Mouse (Mus musculus): Measurements from ENCODE around the gene Neurl1a.
"Not testable (repeated sequence)": the region's sequence is repeated elsewhere in the genome, so short reads cannot be mapped to it uniquely, and the experiment has no call there.

Neurl1a gene

GRCm38 (mm10) chr19:47178431-47179271 lies at the start of gene Neurl1a:
Gene Neurl1a, plus strand, starts transcription at chr19:47178820.
- DNase-seq: no peak

- no peak for DNase-seq
These were observed 49.8 kb upstream of the Neurl1a start for GRCm38 (mm10) chr19:47128835-47129234.

- no peak for DNase-seq
These were observed 48.0 kb upstream of the Neurl1a start for GRCm38 (mm10) chr19:47130551-47131125.

GRCm38 (mm10) chr19:47133161-47133560 lies 45.5 kb upstream of the Neurl1a start:
- no peak for DNase-seq

- DNase-seq: no peak
These were observed 43.1 kb upstream of the Neurl1a start for GRCm38 (mm10) chr19:47135568-47135967.

GRCm38 (mm10) chr19:47136170-47136569 lies 42.5 kb upstream of the Neurl1a start:
- DNase-seq: no peak

GRCm38 (mm10) chr19:47137051-47137581 lies 41.5 kb upstream of the Neurl1a start:
- peak; percentile 39 for DNase-seq

- DNase-seq: no peak
These were observed 40.7 kb upstream of the Neurl1a start, which contains the start of gene Calhm2 for GRCm38 (mm10) chr19:47137771-47138421. Gene Calhm2, minus strand, starts transcription at chr19:47138294.

- not testable (repeated sequence) for DNase-seq
These were observed 39.0 kb upstream of the Neurl1a start for GRCm38 (mm10) chr19:47139611-47140010.

- DNase-seq: no peak
These were observed 36.2 kb upstream of the Neurl1a start for GRCm38 (mm10) chr19:47142438-47142837.

GRCm38 (mm10) chr19:47144154-47144553 lies 34.5 kb upstream of the Neurl1a start, which contains the start of gene Calhm1:
Gene Calhm1, minus strand, starts transcription at chr19:47144254.
- no peak for DNase-seq

- no peak for DNase-seq
These were observed 30.3 kb upstream of the Neurl1a start for GRCm38 (mm10) chr19:47148267-47148847.

- peak; percentile 20 for DNase-seq
These were observed 28.8 kb upstream of the Neurl1a start for GRCm38 (mm10) chr19:47149854-47150253.

GRCm38 (mm10) chr19:47151332-47152061 lies 27.1 kb upstream of the Neurl1a start:
- no peak for DNase-seq

GRCm38 (mm10) chr19:47152062-47152369 lies 26.6 kb upstream of the Neurl1a start:
- DNase-seq: no peak

- no peak for DNase-seq
These were observed 24.9 kb upstream of the Neurl1a start for GRCm38 (mm10) chr19:47153767-47154166.

- no peak for DNase-seq
These were observed 21.0 kb upstream of the Neurl1a start, which contains the start of gene Calhm3 for GRCm38 (mm10) chr19:47157664-47158063. Gene Calhm3, minus strand, starts transcription at chr19:47157764.

GRCm38 (mm10) chr19:47161669-47162068 lies 17.0 kb upstream of the Neurl1a start:
- no peak for DNase-seq

- DNase-seq: no peak
These were observed 15.4 kb upstream of the Neurl1a start for GRCm38 (mm10) chr19:47163176-47163744.

GRCm38 (mm10) chr19:47166758-47167157 lies 11.9 kb upstream of the Neurl1a start:
- no peak for DNase-seq

- no peak for DNase-seq
These were observed 10.9 kb upstream of the Neurl1a start for GRCm38 (mm10) chr19:47167617-47168214.

GRCm38 (mm10) chr19:47168223-47168622 lies 10.4 kb upstream of the Neurl1a start:
- peak; percentile 48 for DNase-seq

Measured in kidney, adult 9 months (tissue).